Mouse (Mus musculus): ENCODE measurements around the gene Smok2b. TPM values are rescaled to one million over a fixed set of nuclear protein-coding genes. Genes with fewer than 3 reads are reported as not detected.

Smok2b gene
- polyA plus RNA-seq, 1 experiment from 2014 or later, result not detected

Other genes starting within 250 kb of the Smok2b start
- gene Wtap, start 236.1 kb upstream of the Smok2b start, polyA plus RNA-seq (2015; fragmentation: Nextera tagmentation; extraction: Ambion mirVana), result 136 and 148 TPM in 2 replicates
- gene Sod2, start 223.4 kb upstream of the Smok2b start, polyA plus RNA-seq (2015; fragmentation: Nextera tagmentation; extraction: Ambion mirVana), result 116 and 132 TPM in 2 replicates
- not detected in 2 replicates for gene Gpr31b, start 178.0 kb upstream of the Smok2b start, polyA plus RNA-seq (2015; fragmentation: Nextera tagmentation; extraction: Ambion mirVana)
- 0.33 TPM in 1 of 2 replicates, not detected in the other for gene Tcp10b, start 169.2 kb upstream of the Smok2b start, polyA plus RNA-seq (2015; fragmentation: Nextera tagmentation; extraction: Ambion mirVana)
- gene Unc93a, start 98.4 kb upstream of the Smok2b start, polyA plus RNA-seq (2015; fragmentation: Nextera tagmentation; extraction: Ambion mirVana), result not detected in 2 replicates
- gene Smok2a, start 9.1 kb upstream of the Smok2b start, polyA plus RNA-seq (2015; fragmentation: Nextera tagmentation; extraction: Ambion mirVana), result not detected in 2 replicates
- 0.11 and 0.17 TPM in 2 replicates for gene Tcp10c, start 124.3 kb downstream of the Smok2b start, polyA plus RNA-seq (2015; fragmentation: Nextera tagmentation; extraction: Ambion mirVana)